Mouse (Mus musculus): Measurements from ENCODE around the gene Cldnd1.

Cldnd1 gene

GRCm38 (mm10) chr16:58727477-58728131, at the start of gene Cldnd1:
Cldnd1 (plus strand) TSS chr16:58727910.
- DNase-seq (ENCODE audit: low spot score in 2 of 2), result peak; percentile 71 to 88

GRCm38 (mm10) chr16:58678660-58679059, 49.0 kb upstream of the Cldnd1 start:
- no peak for DNase-seq (ENCODE audit: low spot score in 2 of 2)

- DNase-seq (ENCODE audit: low spot score in 2 of 2), result no peak
These were observed 45.7 kb upstream of the Cldnd1 start for GRCm38 (mm10) chr16:58682046-58682445.

GRCm38 (mm10) chr16:58682870-58683269, 44.8 kb upstream of the Cldnd1 start:
- no peak for DNase-seq (ENCODE audit: low spot score in 2 of 2)

GRCm38 (mm10) chr16:58683911-58684310, 43.8 kb upstream of the Cldnd1 start:
- no peak for DNase-seq (ENCODE audit: low spot score in 2 of 2)

GRCm38 (mm10) chr16:58684537-58684936, 43.2 kb upstream of the Cldnd1 start:
- DNase-seq (ENCODE audit: low spot score in 2 of 2), result no peak

- DNase-seq (ENCODE audit: low spot score in 2 of 2), result no peak
These were observed 41.9 kb upstream of the Cldnd1 start for GRCm38 (mm10) chr16:58685548-58686537.

GRCm38 (mm10) chr16:58688534-58688933, 39.2 kb upstream of the Cldnd1 start:
- DNase-seq (ENCODE audit: low spot score in 2 of 2), result no peak

- no peak for DNase-seq (ENCODE audit: low spot score in 2 of 2)
These were observed 38.0 kb upstream of the Cldnd1 start for GRCm38 (mm10) chr16:58689555-58690169.

GRCm38 (mm10) chr16:58690322-58690732, 37.4 kb upstream of the Cldnd1 start:
- DNase-seq (ENCODE audit: low spot score in 2 of 2), result no peak

- DNase-seq (ENCODE audit: low spot score in 2 of 2), result no peak
These were observed 33.6 kb upstream of the Cldnd1 start for GRCm38 (mm10) chr16:58694091-58694490.

GRCm38 (mm10) chr16:58696796-58697195, 30.9 kb upstream of the Cldnd1 start:
- no peak for DNase-seq (ENCODE audit: low spot score in 2 of 2)

- DNase-seq (ENCODE audit: low spot score in 2 of 2), result no peak
These were observed 30.4 kb upstream of the Cldnd1 start for GRCm38 (mm10) chr16:58697261-58697660.

GRCm38 (mm10) chr16:58700174-58700573, 27.5 kb upstream of the Cldnd1 start:
- DNase-seq (ENCODE audit: low spot score in 2 of 2), result no peak

GRCm38 (mm10) chr16:58700816-58701424, 26.8 kb upstream of the Cldnd1 start:
- no peak for DNase-seq (ENCODE audit: low spot score in 2 of 2)

GRCm38 (mm10) chr16:58701779-58702178, 25.9 kb upstream of the Cldnd1 start:
- no peak for DNase-seq (ENCODE audit: low spot score in 2 of 2)

GRCm38 (mm10) chr16:58702329-58702932, 25.3 kb upstream of the Cldnd1 start:
- no peak for DNase-seq (ENCODE audit: low spot score in 2 of 2)

- DNase-seq (ENCODE audit: low spot score in 2 of 2), result no peak
These were observed 24.2 kb upstream of the Cldnd1 start for GRCm38 (mm10) chr16:58703382-58704124.

- no peak for DNase-seq (ENCODE audit: low spot score in 2 of 2)
These were observed 22.7 kb upstream of the Cldnd1 start for GRCm38 (mm10) chr16:58704999-58705398.

- DNase-seq (ENCODE audit: low spot score in 2 of 2), result no peak
These were observed 20.3 kb upstream of the Cldnd1 start for GRCm38 (mm10) chr16:58707276-58707905.

All from frontal cortex, postnatal 25 days (tissue).